Mouse (Mus musculus) liver, embryonic 14.5 days (tissue): ENCODE results near the gene Osbp. TPM values are rescaled to one million over a fixed set of nuclear protein-coding genes. Genes with fewer than 3 reads are reported as not detected.
A peak's percentile ranks its signal among the peaks of the same experiment; 100 is the strongest.

Experiments used
- ATAC-seq: fragments of 200-750 bp; cut with Nextera tagmentation; 2 replicates; pipeline ENCODE4 v1.8.0; 2017; ENCODE audit warnings: moderate number of reproducible peaks, mild to moderate bottlenecking, moderate library complexity; ENCODE audit not compliant: insufficient read depth
- DNase-seq, 3 experiments: peaks; one replicate each; pipeline ENCODE4 v3.0.0-alpha.2; 2012 to 2013; ENCODE audit warnings: low read depth in 3 of 3, low spot score in 3 of 3
- H3K27ac ChIP-seq: fragments of 300-500 bp; sonication (generic); 2 replicates; pipeline ENCODE4 v1.5.1; 2014; ENCODE audit warnings: moderate library complexity, mild to moderate bottlenecking, control low read depth, inconsistent platforms
- H3K27me3 ChIP-seq: fragments of 300-500 bp; sonication (generic); 2 replicates; pipeline ENCODE4 v1.6.1; 2014; ENCODE audit warnings: mild to moderate bottlenecking, low read length, moderate library complexity; ENCODE audit not compliant: control insufficient read depth, insufficient read depth
- H3K36me3 ChIP-seq: fragments of 300-500 bp; sonication (generic); replicated peaks from 2 replicates; pipeline ENCODE4 v1.6.1; 2014; ENCODE audit warnings: low read depth; ENCODE audit not compliant: control insufficient read depth, insufficient read depth
- H3K4me1 ChIP-seq, 2 experiments: fragments of 200-500 bp in 1 of 2; fragments of 300-500 bp in 1 of 2; sonication (generic) in 1 of 2; replicated peaks; 2 replicates each; pipeline ENCODE4 v1.6.1; 2012 to 2014; ENCODE audit warnings: antibody characterized with exemption in 1 of 2, inconsistent platforms in 1 of 2, low read length in 1 of 2; ENCODE audit not compliant: control insufficient read depth in 2 of 2, insufficient read depth in 2 of 2
- H3K4me2 ChIP-seq: fragments of 300-500 bp; sonication (generic); 2 replicates; pipeline ENCODE4 v1.6.1; 2014; ENCODE audit warnings: low read depth, mild to moderate bottlenecking, control low read depth, moderate library complexity
- H3K4me3 ChIP-seq, 2 experiments: fragments of 200-500 bp in 1 of 2; fragments of 300-500 bp in 1 of 2; sonication (generic) in 1 of 2; 2 replicates each; pipeline ENCODE4 v1.5.1; 2012 to 2014; ENCODE audit warnings: low read depth in 2 of 2, low read length in 2 of 2, mild to moderate bottlenecking in 2 of 2, control low read depth in 1 of 2, inconsistent platforms in 1 of 2, moderate library complexity in 1 of 2; ENCODE audit not compliant: insufficient read depth in 1 of 2
- H3K9ac ChIP-seq: fragments of 300-500 bp; sonication (generic); replicated peaks from 2 replicates; pipeline ENCODE4 v1.6.1; 2014; ENCODE audit warnings: mild to moderate bottlenecking, control low read depth, moderate library complexity
- H3K9me3 ChIP-seq: fragments of 300-500 bp; sonication (generic); 2 replicates; pipeline ENCODE4 v1.6.1; 2016; ENCODE audit warnings: low read length, mixed read lengths; ENCODE audit not compliant: control insufficient read depth
- CTCF ChIP-seq: IDR thresholded peaks from 2 replicates; pipeline ENCODE4 v1.5.1; 2016; ENCODE audit warnings: antibody characterized with exemption, low read depth, control low read depth
- EP300 ChIP-seq: IDR thresholded peaks from 2 replicates; pipeline ENCODE4 v1.6.1; 2016; ENCODE audit warnings: antibody characterized with exemption, low read depth
- WGBS: fragments of 180-500 bp; shearing (Covaris S2); extraction: QIAGEN DNeasy Blood & Tissue Kit; methylation state at CpG from one replicate; pipeline ENCODE4 v1.1.7; 2014; ENCODE audit not compliant: insufficient replicate concordance; 5-methylcytosine and 5-hydroxymethylcytosine counted together
- polyA plus RNA-seq, 2 experiments: library from polyadenylated mRNA; depleted of rRNA in 1 of 2; stranded (reverse) in 1 of 2; unstranded in 1 of 2; fragments of >200 nt; fragmentation: Nextera tagmentation in 1 of 2; extraction: Ambion mirVana in 1 of 2; gene quantifications; 2 replicates each; pipeline versions ENCODE4 v1.2.1 to v1.2.3; 2012 to 2014

Gene Osbp
- polyA plus RNA-seq, 2 experiments, result 3.9 to 11.7 TPM

- Histone ChIP-seq H3K9me3 (no peaks in the 10 kb centered on the region), H3K27ac (peak overlapping the region; percentile 68), H3K36me3 (no peaks in the 10 kb centered on the region), H3K4me3 (peak overlapping the region; percentile 63 to 83), H3K4me2 (peak overlapping the region; percentile 85), H3K9ac (peak overlapping the region; percentile 72), H3K27me3 (no peaks in the 10 kb centered on the region), H3K4me1 (peaks cover 10 to 21% of the 10 kb centered on the region in 2 experiments)
- TF ChIP-seq CTCF, result no peak
- 0 out of 2 replicates have a peak, but pooled peaks have one; percentile 3 for TF ChIP-seq EP300
- peak in 2 of 3 experiments; percentile 49 to 64 for DNase-seq
- WGBS, result under 1% methylated on average over 24 of the region's 24 CpGs
- peak; percentile 8; the same call in 1 of the 2 replicates for ATAC-seq
These were observed 44.6 kb downstream of the Osbp start for GRCm38 (mm10) chr19:12010281-12010771.

GRCm38 (mm10) chr19:12010916-12011559 is 45.3 kb downstream of the Osbp start:
- peak overlapping the region; percentile 72 for H3K9ac ChIP-seq
- H3K27me3 ChIP-seq, result no peaks in the 10 kb centered on the region
- WGBS, result under 1% methylated on average over 26 of the region's 26 CpGs
- peak; percentile 83 to 87 (median 84) for DNase-seq
- no peaks in the 10 kb centered on the region for H3K9me3 ChIP-seq
- peak overlapping the region; percentile 68 for H3K27ac ChIP-seq
- H3K4me1 ChIP-seq, result peaks cover 10 to 21% of the 10 kb centered on the region in 2 experiments
- no peaks in the 10 kb centered on the region for H3K36me3 ChIP-seq
- TF ChIP-seq EP300 (0 out of 2 replicates have a peak, but pooled peaks have one; percentile 2), CTCF (no peak)
- peak overlapping the region; percentile 85 for H3K4me2 ChIP-seq
- peak overlapping the region; percentile 63 to 83 for H3K4me3 ChIP-seq
- ATAC-seq, result peak; percentile 46

- Histone ChIP-seq H3K27me3 (no peaks in the 10 kb centered on the region), H3K4me3 (peak overlapping the region; percentile 63 to 79), H3K9me3 (no peaks in the 10 kb centered on the region), H3K27ac (peak overlapping the region; percentile 59), H3K9ac (peak overlapping the region; percentile 2; the same call in 1 of the 2 replicates), H3K36me3 (no peaks in the 10 kb centered on the region), H3K4me2 (peak overlapping the region; percentile 85), H3K4me1 (peaks cover 8 to 19% of the 10 kb centered on the region in 2 experiments)
- peak; percentile 90 for TF ChIP-seq CTCF
- TF ChIP-seq EP300, result no peak
- ATAC-seq (peak; percentile 76), DNase-seq (peak; percentile 82 to 87 (median 85))
- under 1% methylated on average over 49 of the region's 49 CpGs for WGBS
These were observed 46.1 kb downstream of the Osbp start for GRCm38 (mm10) chr19:12011560-12012556.

GRCm38 (mm10) chr19:12012615-12013014 is 46.9 kb downstream of the Osbp start:
- Histone ChIP-seq H3K36me3 (no peaks in the 10 kb centered on the region), H3K4me2 (peak overlapping the region; percentile 85), H3K4me1 (peaks cover 6 to 13% of the 10 kb centered on the region in 2 experiments; a peak in 2 of 4 replicates), H3K9ac (peak overlapping the region; percentile 25; the same call in 1 of the 2 replicates), H3K4me3 (peak overlapping the region; percentile 42 to 63; a peak in 3 of 4 replicates), H3K27ac (no peak overlapping the region), H3K27me3 (no peaks in the 10 kb centered on the region), H3K9me3 (no peaks in the 10 kb centered on the region)
- 2% methylated on average over 10 of the region's 10 CpGs for WGBS
- no peak for DNase-seq
- TF ChIP-seq CTCF, result no peak
- no peak for TF ChIP-seq EP300
- no peak for ATAC-seq
